Mouse (Mus musculus) thymus, postnatal 0 days (tissue): ENCODE data around the gene Olfr195. TPM values are rescaled to one million over a fixed set of nuclear protein-coding genes. Genes with fewer than 3 reads are reported as not detected.
"Not testable (repeated sequence)": the region's sequence is repeated elsewhere in the genome, so short reads cannot be mapped to it uniquely, and the experiment has no call there.

Source experiments
- DNase-seq: peaks from one replicate; pipeline ENCODE4 v3.0.0-alpha.2; 2015; ENCODE audit warnings: low spot score
- polyA plus RNA-seq: library from polyadenylated mRNA; unstranded; fragments of >200 nt; fragmentation: Nextera tagmentation; extraction: Ambion mirVana; gene quantifications from 2 replicates; pipeline ENCODE4 v1.2.1, GENCODE M21; 2015

Olfr195 gene
- polyA plus RNA-seq = not detected in 2 replicates

DNA sequence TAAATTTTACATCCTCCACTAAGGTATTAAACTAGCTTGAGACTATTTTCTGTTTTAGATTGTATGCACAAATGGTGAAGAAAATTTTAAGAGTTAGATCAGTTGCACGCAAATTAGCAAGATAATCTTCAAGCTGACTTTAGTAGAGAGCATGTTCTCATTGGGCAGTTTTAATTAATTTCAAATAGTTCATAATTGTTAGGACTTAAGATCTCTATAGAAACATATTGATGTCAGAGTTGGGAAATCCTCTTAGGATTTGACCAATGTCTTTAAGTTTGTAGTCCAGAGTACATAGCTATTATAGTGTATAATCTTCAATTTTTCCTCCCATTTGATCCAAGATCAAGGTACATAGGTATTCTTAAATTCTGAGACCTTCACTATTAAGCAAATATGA is at the start of gene Olfr195:
Gene Olfr195 (plus strand): TSS at position 301 of the 400 bp plus-strand sequence.
- no peak for DNase-seq

DNA sequence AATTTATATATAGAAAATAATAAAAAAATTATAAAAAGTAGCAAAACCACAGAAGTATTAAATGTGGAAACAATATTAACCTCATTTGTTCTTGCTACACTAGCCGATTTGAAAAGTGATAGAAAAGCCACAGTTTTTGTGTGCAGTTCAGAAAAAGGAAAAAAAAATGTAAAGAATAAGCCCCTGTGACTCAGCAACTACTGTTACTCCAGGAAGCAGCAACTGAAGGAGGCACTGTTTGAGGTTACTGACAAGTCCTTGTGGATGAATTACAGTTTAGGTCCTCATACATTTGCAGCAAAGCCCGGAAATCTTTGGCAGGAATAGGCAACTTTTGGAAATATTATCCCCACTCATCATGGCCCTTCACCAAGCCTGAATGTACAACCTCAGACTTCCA is 41.5 kb upstream of the Olfr195 start:
- no peak for DNase-seq

DNA sequence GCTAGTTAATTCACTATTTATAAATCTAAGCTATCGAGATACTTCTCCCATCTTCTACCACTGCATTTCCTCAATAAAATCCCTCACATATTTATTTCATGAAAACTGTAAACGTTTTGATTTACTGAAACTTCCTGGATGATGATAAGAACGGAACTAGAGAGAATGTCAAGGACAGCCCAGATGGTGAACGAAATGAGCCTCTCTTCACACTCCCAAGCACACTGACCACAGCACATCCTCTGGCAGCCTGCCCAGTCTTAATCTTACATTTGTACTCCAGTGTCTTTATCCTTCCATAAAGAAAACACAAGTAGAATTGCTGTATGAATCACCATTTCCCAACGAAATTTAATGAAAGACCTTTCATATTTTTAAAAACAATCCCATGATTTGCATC is 38.3 kb upstream of the Olfr195 start:
- not testable (repeated sequence) for DNase-seq

DNA sequence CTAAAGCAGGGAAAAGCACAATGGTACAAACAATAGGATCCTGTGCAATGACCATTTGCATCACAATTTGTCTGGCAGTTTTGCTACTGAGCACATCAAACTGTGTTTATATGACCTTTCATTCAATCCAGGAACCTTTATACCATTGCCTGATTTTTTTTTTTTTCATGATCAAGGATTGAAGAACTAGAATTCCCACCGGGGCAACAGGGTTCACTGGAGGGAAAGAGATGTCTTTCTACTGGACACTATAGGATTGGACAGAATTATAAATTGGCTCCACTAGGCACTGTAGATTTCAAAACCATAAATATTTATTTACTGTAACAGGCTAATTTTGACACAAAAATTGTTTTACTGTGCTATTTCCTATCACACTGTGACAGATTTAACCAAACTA is 35.1 kb upstream of the Olfr195 start, which contains the start of gene Olfr193:
Gene Olfr193 (minus strand): TSS at position 101 of the 400 bp plus-strand sequence.
- DNase-seq = no peak

DNA sequence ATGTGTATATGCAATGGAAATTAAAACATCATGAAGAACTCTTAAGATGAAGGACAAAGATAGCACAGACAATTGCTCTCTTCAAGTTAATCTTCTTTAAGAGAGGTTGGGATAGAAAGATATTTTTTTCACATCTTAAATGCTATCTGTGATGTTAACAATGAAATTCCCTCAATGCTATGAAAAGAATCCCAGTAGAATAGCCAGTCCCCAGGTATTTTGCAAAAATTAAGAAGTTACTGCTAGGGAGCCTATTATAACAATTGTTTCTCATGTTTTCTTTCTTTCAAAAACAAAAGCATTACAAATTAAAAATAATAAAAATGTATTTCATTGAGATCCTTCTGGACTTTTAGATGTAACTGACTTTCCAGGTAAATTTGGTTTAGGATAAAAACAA is 25.9 kb upstream of the Olfr195 start, which contains the start of gene Olfr194:
Gene Olfr194 (minus strand): TSS at position 101 of the 400 bp plus-strand sequence.
- DNase-seq = no peak

DNA sequence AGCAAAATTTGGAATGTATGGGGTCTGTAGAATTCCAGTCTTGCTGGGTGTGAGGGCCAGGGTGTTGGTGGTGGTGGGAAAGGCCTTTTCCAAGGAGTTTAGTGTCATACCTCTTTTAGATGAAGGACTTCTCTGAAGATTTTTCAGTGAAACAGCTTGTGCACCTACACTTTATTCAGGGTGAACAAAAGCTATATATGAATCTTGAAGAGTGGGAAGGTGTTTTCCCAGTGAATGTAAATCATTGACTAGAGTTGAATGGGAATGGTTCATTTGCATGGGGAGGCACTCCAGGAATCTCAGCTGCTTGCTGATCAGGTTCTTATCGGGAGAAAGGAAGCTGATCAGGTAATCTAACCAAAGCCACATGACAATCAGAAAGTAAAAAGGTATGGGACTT is 16.1 kb upstream of the Olfr195 start:
- DNase-seq = no peak

DNA sequence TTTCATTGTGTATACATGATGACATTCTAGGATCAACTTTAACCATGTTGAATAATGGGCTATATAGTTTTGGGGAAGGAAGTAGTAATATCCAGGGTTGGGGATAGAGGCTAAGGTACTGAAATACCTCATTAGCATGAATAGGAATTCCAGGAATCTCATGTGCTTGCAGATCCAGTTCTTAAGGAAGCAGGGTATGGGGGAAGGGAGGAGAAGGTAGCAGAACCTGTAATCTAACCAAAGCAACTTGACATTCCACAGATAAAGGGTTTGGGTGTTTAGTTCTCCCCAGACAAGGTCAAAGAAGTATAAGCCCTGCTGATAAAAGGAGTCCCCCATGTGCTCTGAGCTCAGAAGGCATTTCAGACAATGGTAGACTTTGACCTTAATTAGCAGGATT is 5.7 kb upstream of the Olfr195 start:
- DNase-seq = no peak

DNA sequence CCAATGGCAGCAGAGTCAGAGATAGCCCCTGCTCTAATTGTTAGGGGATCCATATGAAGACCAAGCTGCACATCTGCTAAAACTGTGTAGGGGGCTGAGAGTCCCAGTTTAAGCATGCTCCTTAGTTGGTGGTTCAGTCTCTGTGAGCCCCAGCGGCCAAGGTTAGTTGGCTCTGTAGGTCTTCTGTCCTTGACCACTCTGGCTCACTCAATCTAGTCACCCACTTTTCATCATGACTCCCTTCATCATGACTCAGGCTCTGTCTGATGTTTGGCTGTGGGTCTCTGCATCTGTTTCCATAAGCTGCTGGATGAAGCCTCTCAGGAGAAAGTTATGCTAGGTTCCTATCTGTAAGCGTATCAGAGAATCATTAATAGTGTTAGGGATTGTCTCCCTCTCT is 5.2 kb downstream of the Olfr195 start:
- DNase-seq = no peak

DNA sequence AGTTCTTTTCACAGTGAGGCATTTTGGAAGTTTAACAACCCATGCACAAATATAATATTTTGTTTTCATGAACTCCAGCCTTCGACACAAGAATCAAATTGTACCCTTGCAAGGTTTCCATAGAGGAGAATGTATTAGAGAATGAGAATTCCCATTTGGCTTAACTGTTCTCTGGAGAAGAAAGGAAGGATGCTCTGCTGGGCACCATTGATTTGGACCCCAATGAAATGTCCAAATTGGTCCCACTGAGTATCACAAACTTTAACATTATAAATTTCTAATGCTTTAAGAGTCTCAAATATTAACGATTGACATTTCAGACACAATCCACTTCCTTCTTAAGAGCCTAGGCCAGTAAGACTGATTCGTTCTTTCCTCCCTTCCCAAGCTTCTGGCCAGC is 23.5 kb downstream of the Olfr195 start, which contains the start of gene Olfr196:
Gene Olfr196 (minus strand): TSS at position 101 of the 400 bp plus-strand sequence.
- no peak for DNase-seq

Other genes with a start within 250 kb of the Olfr195 start
- not detected in 2 replicates for gene Olfr181, start 218.3 kb upstream of the Olfr195 start, polyA plus RNA-seq
- gene Olfr180, start 217.7 kb upstream of the Olfr195 start, polyA plus RNA-seq = not detected in 2 replicates
- gene Olfr183, start 151.7 kb upstream of the Olfr195 start, polyA plus RNA-seq = not detected in 2 replicates
- gene Olfr186, start 116.8 kb upstream of the Olfr195 start, polyA plus RNA-seq = not detected in 2 replicates
- gene Olfr187, start 107.3 kb upstream of the Olfr195 start, polyA plus RNA-seq = not detected in 2 replicates
- not detected in 2 replicates for gene Olfr190, start 69.0 kb upstream of the Olfr195 start, polyA plus RNA-seq
- gene Olfr191, start 57.2 kb upstream of the Olfr195 start, polyA plus RNA-seq = not detected in 2 replicates
- not detected in 2 replicates for gene Olfr193, start 35.2 kb upstream of the Olfr195 start, polyA plus RNA-seq
- not detected in 2 replicates for gene Olfr194, start 26.0 kb upstream of the Olfr195 start, polyA plus RNA-seq
- not detected in 2 replicates for gene Olfr196, start 23.4 kb downstream of the Olfr195 start, polyA plus RNA-seq
- not detected in 2 replicates for gene Olfr198, start 56.5 kb downstream of the Olfr195 start, polyA plus RNA-seq
- gene Olfr199, start 72.7 kb downstream of the Olfr195 start, polyA plus RNA-seq = not detected in 2 replicates
- not detected in 2 replicates for gene Olfr201, start 125.6 kb downstream of the Olfr195 start, polyA plus RNA-seq
- gene Olfr202, start 139.7 kb downstream of the Olfr195 start, polyA plus RNA-seq = not detected in 2 replicates
- gene Olfr203, start 151.8 kb downstream of the Olfr195 start, polyA plus RNA-seq = not detected in 2 replicates
- gene Olfr204, start 171.2 kb downstream of the Olfr195 start, polyA plus RNA-seq = not detected in 2 replicates
- not detected in 2 replicates for gene Olfr205, start 184.1 kb downstream of the Olfr195 start, polyA plus RNA-seq
- not detected in 2 replicates for gene Olfr206, start 202.2 kb downstream of the Olfr195 start, polyA plus RNA-seq
- gene Olfr209, start 216.9 kb downstream of the Olfr195 start, polyA plus RNA-seq = not detected in 2 replicates